Mouse (Mus musculus) embryo, embryonic 10 days (tissue): ENCODE results near the gene Esrp2.

Source experiments
- DNase-seq: peaks from one replicate; pipeline ENCODE4 v3.0.0-alpha.2; 2015; ENCODE audit warnings: low spot score

Gene Esrp2

DNA sequence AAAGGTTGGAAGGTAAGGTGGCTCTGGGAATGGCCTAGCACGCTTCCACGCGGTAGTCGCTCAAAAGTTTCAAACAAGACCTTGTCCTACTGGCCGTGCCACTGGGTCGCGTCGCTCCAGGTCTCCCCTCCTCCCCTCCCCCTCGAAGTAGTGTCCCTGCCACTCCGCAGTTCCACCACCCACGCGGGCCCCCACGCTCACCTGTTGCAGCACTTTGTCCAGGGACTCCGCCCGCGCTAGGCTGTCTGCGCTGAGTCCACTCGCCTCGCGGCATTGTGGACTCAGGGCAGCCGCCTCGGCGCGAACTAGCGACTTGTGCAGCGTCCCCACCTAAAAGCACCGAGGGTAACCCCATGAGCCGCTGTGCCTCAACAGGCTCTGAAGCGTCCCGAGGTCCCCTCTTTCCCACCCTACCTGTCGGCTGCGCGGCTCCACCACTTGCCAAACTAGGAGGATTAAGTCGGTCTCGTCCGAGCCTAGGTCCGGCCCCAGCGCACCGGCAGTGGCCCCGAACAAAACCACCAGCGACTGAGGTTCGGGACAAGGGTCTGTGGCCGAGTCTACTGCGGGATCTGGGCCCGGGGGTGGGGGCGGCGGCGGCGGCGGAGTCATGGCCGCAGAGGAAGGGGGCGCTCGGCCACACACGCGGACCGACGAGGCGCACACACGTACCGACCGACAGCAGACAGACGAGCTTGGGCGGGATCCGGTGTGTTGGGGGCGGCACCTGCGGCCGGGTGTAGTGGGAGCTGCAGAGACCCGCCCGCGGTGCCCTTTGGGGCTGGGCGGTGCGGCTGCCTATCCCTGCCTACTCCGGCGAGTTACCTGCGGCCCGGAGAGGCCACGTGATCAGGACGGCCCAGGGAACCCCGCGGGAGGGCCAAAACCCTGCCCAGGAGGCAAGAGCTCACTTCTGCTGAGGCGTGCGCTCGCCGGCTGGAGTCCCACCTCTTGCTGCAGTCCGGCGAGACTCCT is at the start of gene Esrp2:
TSS of gene Esrp2 (minus strand) at position 819 of the 975 bp plus-strand sequence.
- DNase-seq = peak; percentile 55

- DNase-seq = no peak
Observed at GRCm38 (mm10) chr8:106186394-106186793, 49.6 kb upstream of the Esrp2 start.

- DNase-seq = no peak
Observed at GRCm38 (mm10) chr8:106185628-106186270, 49.0 kb upstream of the Esrp2 start.

GRCm38 (mm10) chr8:106178428-106178827 is 41.7 kb upstream of the Esrp2 start:
- DNase-seq = no peak

GRCm38 (mm10) chr8:106177594-106177993 is 40.8 kb upstream of the Esrp2 start:
- no peak for DNase-seq

GRCm38 (mm10) chr8:106176891-106177290 is 40.1 kb upstream of the Esrp2 start:
- DNase-seq = peak; percentile 14

DNA sequence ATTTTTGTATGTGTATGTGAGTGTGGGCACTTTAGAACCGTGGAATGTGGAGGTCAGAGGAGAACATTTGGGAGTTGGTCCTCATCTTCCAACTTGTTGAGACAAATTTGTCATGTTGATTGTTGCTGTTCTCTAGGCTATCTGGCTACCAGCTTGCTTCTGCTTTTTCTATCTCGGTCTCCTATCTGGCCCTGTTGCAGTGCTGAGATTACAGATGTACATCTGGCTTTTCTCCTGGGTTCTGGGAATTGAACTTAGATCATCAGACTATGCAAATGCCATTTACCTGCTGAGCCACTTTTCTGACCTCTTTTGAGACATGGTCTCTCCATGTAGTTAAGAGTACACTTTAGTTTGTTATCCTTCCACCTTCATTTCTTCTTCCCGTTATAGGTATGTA is 36.8 kb upstream of the Esrp2 start:
- DNase-seq = no peak

DNA sequence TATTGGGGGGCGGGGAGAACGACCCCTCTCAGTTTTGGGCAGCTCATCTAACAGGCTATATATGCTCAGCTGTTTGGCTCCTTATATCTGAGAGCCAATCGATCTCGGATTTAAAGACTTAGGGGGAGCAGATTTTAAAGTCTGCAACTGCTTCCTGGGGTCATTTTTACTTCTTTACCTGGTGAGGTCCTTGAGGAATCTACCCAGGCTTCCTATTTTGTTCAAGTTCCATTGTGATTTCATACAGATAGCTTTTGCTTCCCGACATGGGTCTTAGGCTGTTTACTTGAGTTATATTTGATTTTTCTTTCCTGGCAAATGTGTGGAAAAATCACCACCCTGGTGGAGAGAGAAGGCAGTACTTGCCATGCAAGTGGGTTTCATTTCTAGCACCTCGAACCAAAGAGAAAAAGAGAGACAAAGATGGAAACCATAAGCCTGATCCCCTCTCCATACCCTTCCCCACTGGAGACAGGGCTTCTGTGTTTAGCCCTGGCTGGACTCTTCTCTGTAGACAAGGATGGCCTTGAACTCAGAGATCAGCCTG is 33.2 kb upstream of the Esrp2 start:
- DNase-seq = no peak

DNA sequence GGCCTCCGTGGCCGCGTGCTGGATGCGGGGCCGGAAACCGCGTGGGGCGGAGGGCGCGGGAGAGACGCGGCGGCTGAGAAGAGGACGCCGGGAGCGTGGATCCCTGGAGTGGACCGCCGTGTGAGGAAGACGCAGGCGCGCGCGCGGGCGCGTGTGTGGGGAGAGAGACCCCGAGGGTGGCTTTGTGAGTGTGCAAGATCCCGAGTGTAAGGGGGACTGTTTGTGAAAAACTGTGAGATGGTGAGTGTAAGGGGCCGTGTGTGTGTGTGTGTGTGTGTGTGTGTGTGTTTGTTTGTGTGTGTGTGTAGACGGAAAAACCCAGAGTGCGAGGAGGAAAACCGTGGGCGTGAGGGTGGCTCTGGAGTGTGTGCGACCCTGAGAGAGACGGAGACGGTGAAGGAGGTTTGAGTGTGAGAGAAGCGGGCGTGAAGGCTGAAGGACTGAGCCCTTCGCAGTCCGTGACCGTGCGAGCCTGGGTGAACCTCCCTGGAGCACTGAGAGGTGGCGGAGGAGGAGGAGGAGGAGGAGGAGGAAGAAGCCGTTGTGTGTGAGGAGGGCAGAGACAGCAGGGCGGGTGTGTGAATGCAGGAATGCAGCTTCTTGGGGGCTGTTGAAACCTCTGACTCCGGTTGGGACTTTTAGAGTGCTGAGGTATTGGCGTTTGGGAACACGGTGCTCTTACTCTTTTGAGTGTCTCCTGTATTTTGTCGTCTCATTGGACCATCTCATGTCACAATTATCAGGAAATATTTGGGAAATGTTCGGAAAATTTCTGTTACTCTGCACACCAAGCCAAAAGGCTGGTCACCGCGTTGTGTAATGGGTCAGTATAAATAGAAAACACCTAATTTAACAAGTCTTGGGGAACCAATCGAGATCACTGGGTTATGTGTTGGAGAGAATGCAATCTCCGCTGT is 32.5 kb upstream of the Esrp2 start:
- peak; percentile 64 for DNase-seq

- DNase-seq = peak; percentile 90
Observed at GRCm38 (mm10) chr8:106168356-106169016, 31.7 kb upstream of the Esrp2 start, which contains the start of gene Slc7a6. Slc7a6 (plus strand) TSS chr8:106168857.

DNA sequence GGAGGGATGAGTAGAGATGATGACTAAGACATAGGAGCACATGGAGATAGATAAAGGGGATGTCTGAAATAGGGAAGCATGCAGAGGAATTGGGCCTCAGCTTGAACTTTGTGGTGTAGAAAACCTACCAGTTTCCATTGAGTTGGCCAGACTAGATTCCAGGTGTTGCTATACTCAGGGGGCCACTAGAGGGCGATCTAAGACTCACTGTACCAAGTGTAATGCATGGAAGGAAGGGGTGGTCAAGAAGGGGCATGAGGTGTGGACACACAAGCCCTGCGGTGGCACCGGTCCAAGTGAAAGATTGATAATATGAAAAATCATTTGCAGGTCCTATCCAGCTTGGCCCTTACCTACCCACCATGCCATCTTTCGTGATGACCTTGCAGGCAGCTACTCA is 28.7 kb upstream of the Esrp2 start:
- peak; percentile 75 for DNase-seq

DNA sequence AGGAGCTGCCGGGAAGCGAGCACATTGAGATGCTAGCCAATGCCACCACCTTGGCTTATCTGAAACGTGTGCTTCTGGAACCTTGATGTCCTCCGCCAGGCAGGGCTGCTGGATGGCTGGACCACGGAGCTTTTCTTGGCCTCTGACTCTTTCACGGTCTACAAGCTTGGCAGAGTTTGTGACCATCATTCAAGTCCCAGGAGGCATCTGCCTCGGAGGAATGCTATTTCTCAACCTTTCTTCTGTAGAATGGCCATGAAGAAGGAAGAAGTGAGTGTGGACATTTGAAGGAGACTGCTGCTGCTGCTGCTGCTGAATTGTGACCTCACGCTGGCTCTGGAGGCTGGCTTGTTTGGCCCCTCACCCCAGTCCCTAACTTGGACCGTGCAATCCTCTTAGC is 26.5 kb upstream of the Esrp2 start:
- no peak for DNase-seq

DNA sequence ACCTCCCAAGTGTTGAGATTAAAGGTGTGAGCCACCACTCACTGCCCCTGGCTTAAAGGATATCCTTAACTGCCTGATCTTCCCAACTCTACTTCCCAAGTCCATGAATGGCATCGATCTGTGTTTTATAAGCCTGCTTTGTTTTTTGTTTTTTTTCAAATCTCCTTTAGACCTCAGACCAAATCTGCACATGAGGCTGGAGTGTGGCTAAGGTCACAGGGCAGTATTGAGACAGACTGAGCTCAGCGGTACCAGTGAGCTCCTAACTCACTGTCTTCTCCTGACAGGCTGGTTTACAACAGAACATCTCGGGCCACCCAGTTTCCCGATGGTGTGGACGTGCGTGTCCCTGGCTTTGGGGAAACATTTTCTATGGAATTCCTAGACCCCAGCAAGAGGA is 23.1 kb upstream of the Esrp2 start:
- DNase-seq = no peak

- DNase-seq = no peak
Observed at GRCm38 (mm10) chr8:106158381-106158780, 21.6 kb upstream of the Esrp2 start.

- no peak for DNase-seq
Observed at GRCm38 (mm10) chr8:106157419-106157818, 20.6 kb upstream of the Esrp2 start.

- DNase-seq = no peak
Observed at GRCm38 (mm10) chr8:106152876-106153275, 16.1 kb upstream of the Esrp2 start.

DNA sequence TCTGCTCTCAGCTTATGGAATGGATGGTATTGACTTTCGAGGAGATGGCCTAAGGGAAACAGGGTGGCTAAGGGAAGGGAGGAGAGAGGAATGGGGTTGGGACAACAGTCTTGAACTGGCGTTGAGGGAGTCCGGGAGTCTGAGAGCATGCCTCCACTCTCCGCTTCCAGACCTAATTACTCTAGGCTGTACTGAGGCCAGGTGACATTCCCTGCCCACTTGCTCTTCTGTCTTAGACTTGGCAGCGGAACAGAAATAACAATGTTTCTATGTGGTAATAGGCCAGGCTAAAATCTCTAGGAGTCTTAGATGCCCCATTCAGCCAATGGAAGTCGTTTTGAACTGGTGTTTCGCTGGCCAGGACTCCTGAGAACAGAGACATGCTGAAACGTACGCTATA is 14.3 kb upstream of the Esrp2 start:
- DNase-seq = no peak

DNA sequence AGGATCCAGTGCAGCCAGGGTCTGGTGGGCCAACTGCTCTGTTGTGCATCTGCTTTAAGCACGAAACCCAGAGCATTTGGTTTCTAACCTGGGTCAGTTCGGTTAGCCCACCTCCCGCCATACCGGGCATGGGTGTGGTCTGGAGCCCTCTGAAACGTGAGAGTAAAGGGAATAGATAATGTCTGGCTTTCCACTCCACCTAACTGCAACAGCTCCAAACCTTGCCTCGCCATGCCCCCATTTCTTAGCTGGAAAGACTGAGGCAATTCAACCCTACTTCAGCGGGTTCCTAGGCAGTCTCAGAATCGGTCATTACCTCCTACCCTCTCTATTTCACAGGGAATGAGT is 13.9 kb upstream of the Esrp2 start:
- no peak for DNase-seq

GRCm38 (mm10) chr8:106149801-106150652 is 13.3 kb upstream of the Esrp2 start, which contains the start of gene Pla2g15:
Pla2g15 (plus strand) TSS chr8:106150399.
- peak; percentile 97 for DNase-seq

DNA sequence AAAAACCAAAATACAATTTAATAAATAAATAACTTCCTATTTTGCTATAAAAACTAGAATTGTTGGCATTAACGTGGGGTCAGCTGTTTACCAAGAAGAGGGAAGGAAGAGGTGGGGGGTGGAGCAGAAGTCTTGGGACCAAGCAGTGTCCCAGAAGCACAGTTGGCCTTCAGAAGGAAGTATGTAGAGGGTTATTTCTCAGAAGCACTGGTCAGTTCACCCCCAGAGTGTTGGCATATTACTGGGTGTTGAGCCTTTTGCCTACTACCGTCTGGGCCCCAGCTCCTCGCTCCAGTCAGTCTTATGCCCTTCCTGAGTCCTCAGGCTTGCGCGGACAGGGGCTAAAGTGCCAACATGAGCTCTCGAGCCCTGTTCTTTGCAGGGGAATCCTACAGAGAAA is 12.3 kb upstream of the Esrp2 start:
- DNase-seq = no peak
